Mouse (Mus musculus): ENCODE data around the gene Slc37a3. TPM values are rescaled to one million over a fixed set of nuclear protein-coding genes. Genes with fewer than 3 reads are reported as not detected.

Gene Slc37a3
- polyA plus RNA-seq, 1 experiment from 2014 or later = 69.3 TPM

DNA sequence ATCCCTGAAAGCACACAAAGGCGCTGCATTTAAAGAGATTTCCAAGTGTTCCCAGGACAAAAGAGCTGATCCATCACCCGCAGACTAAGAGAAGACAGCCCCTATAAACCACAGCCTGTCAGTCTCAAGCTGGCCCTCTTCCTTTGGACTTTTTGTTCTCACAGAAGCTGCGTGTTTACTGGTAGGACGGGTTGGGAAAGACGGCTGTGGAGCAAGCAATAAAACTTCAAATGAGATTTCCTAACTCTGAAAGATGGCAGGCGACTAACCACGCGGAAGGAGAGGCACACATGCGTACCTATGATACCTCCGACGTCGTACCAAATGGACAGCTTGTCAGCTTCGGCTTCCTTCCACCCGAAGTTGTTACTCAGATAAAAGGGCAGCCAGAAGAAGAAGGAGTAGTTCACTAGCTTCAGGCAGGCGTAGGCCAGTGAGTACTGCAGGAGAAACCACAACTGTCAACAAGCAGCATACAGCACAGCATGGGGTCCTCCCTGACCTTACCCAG lies 30.4 kb downstream of the Slc37a3 start:
- H3K27ac ChIP-seq (replicated peaks; ENCODE audit: low read depth, low read length) = peak overlapping the region; percentile 14
- no peak overlapping the region for H3K4me2 ChIP-seq (ENCODE audit: low read length)
- H3K9ac ChIP-seq (replicated peaks; ENCODE audit: low read length) = no peak overlapping the region
- H3K27me3 ChIP-seq (ENCODE audit: control insufficient read depth, insufficient read depth, low read length) = no peaks in the 10 kb centered on the region
- WGBS = 7% methylated on average over 15 of the region's 15 CpGs
- peaks cover 49% of the 10 kb centered on the region for H3K36me3 ChIP-seq (ENCODE audit: control insufficient read depth, insufficient read depth, low read length)
- DNase-seq = peak; percentile 57
- H3K9me3 ChIP-seq (ENCODE audit: control insufficient read depth, low read length) = no peaks in the 10 kb centered on the region
- ATAC-seq (ENCODE audit: low FRiP score, low TSS enrichment) = no peak
- H3K4me3 ChIP-seq (replicated peaks; ENCODE audit: low read depth, low read length) = no peak overlapping the region
- peaks cover 28% of the 10 kb centered on the region; the same call in 1 of the 2 replicates for H3K4me1 ChIP-seq (ENCODE audit: control insufficient read depth, insufficient read depth, low read length)

DNA sequence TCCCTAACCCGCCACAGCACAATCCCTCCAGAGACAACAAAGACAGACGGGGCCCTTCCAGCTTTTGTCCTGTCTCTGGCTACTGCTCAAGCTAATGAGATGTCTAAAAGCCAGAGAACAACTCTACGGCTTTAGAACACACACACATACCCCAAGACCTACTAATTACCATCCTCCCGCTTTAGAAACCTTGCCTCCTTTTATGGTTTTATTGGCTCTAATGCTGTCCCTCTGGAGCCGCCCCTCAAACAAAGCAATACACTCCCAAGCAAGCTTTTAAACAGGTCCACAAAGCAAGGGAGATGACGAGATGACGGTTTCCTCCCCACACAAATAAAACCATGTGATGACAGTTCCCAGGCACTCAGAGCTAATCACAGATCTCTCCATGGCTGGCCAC lies 32.0 kb downstream of the Slc37a3 start:
- H3K4me2 ChIP-seq (ENCODE audit: low read length) = no peak overlapping the region
- ATAC-seq (ENCODE audit: low FRiP score, low TSS enrichment) (no peak), DNase-seq (peak; percentile 25)
- 11% methylated on average over 7 of the region's 7 CpGs for WGBS
- H3K4me3 ChIP-seq (replicated peaks; ENCODE audit: low read depth, low read length) = no peak overlapping the region
- no peak overlapping the region for H3K9ac ChIP-seq (replicated peaks; ENCODE audit: low read length)
- H3K27ac ChIP-seq (replicated peaks; ENCODE audit: low read depth, low read length) = no peak overlapping the region
- peaks cover 43% of the 10 kb centered on the region for H3K36me3 ChIP-seq (ENCODE audit: control insufficient read depth, insufficient read depth, low read length)
- peaks cover 28% of the 10 kb centered on the region; the same call in 1 of the 2 replicates for H3K4me1 ChIP-seq (ENCODE audit: control insufficient read depth, insufficient read depth, low read length)
- no peaks in the 10 kb centered on the region for H3K27me3 ChIP-seq (ENCODE audit: control insufficient read depth, insufficient read depth, low read length)
- no peaks in the 10 kb centered on the region for H3K9me3 ChIP-seq (ENCODE audit: control insufficient read depth, low read length)

DNA sequence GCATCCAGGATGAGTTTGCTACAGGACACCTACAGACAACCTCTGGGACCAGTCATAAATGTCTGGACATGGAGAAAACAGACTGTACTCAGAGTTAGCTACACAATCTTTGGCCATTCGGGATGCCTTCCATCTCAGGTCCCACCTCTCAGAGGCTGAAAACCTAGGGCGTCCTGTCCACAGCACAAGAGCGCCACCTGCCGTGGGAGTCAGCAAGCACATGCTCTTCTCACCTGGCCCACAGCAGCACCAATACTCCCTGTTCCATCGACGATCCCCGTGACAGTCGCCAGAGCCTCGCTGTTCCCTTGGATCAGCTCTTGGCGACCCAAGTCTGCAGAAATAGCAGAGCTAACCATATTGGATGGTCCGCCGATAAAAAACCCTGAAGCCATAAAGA lies 33.5 kb downstream of the Slc37a3 start:
- ATAC-seq (ENCODE audit: low FRiP score, low TSS enrichment) = peak; percentile 62; the same call in 1 of the 2 replicates
- Histone ChIP-seq H3K27me3 (ENCODE audit: control insufficient read depth, insufficient read depth, low read length) (no peaks in the 10 kb centered on the region), H3K36me3 (ENCODE audit: control insufficient read depth, insufficient read depth, low read length) (peaks cover 45% of the 10 kb centered on the region), H3K4me1 (ENCODE audit: control insufficient read depth, insufficient read depth, low read length) (peaks cover 28% of the 10 kb centered on the region; the same call in 1 of the 2 replicates), H3K4me2 (ENCODE audit: low read length) (no peak overlapping the region), H3K27ac (replicated peaks; ENCODE audit: low read depth, low read length) (no peak overlapping the region), H3K9me3 (ENCODE audit: control insufficient read depth, low read length) (no peaks in the 10 kb centered on the region), H3K4me3 (replicated peaks; ENCODE audit: low read depth, low read length) (no peak overlapping the region), H3K9ac (replicated peaks; ENCODE audit: low read length) (no peak overlapping the region)
- WGBS = 16% methylated on average over 12 of the region's 12 CpGs
- peak; percentile 90 for DNase-seq

DNA sequence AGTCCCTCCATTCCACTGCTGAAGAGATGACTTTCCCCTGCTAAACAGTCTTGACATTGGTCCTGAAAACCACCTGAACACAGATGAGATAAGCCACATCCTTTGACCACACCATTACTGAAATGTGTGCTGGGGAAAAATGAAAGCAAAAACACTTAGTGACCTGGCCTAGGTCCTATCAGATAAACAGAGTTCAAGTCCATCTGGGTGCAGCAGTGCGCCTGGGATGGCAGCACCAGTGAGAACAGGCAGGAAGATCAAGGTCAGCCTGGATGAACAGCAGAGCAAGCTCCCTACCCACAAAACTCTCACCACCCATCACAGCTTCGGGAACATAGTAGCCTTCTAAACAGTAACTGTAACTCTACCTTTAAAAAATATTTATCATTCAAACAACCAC lies 35.7 kb downstream of the Slc37a3 start:
- WGBS = 92% methylated on average over 2 of the region's 2 CpGs
- H3K9ac ChIP-seq (replicated peaks; ENCODE audit: low read length) = no peak overlapping the region
- H3K27ac ChIP-seq (replicated peaks; ENCODE audit: low read depth, low read length) = no peak overlapping the region
- ATAC-seq (ENCODE audit: low FRiP score, low TSS enrichment) (no peak), DNase-seq (no peak)
- H3K4me2 ChIP-seq (ENCODE audit: low read length) = no peak overlapping the region
- peaks cover 15% of the 10 kb centered on the region; the same call in 1 of the 2 replicates for H3K4me1 ChIP-seq (ENCODE audit: control insufficient read depth, insufficient read depth, low read length)
- peaks cover 62% of the 10 kb centered on the region for H3K36me3 ChIP-seq (ENCODE audit: control insufficient read depth, insufficient read depth, low read length)
- H3K9me3 ChIP-seq (ENCODE audit: control insufficient read depth, low read length) = no peaks in the 10 kb centered on the region
- H3K4me3 ChIP-seq (replicated peaks; ENCODE audit: low read depth, low read length) = no peak overlapping the region
- no peaks in the 10 kb centered on the region for H3K27me3 ChIP-seq (ENCODE audit: control insufficient read depth, insufficient read depth, low read length)

DNA sequence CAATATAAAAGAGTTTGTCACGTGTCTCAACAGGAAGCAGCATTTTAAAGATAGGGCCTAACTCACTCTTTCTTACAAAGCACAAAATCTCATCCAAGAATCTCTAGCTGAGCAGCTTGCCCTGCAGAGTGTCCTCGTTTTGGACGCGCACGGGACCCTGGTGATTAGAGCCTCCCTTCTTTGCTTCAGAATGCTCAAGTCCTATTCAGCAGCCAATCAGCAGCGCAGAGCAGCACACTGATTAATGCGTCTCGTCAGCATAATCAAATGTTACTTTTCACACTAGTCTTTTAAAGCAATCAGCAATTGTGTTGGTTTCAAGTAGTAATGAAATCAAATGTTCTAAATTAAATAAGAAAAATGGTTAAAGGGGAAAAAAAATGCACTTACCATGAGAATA lies 39.1 kb downstream of the Slc37a3 start:
- Histone ChIP-seq H3K36me3 (ENCODE audit: control insufficient read depth, insufficient read depth, low read length) (peaks cover 75% of the 10 kb centered on the region), H3K4me1 (ENCODE audit: control insufficient read depth, insufficient read depth, low read length) (no peaks in the 10 kb centered on the region), H3K9me3 (ENCODE audit: control insufficient read depth, low read length) (no peaks in the 10 kb centered on the region), H3K27ac (replicated peaks; ENCODE audit: low read depth, low read length) (no peak overlapping the region), H3K4me3 (replicated peaks; ENCODE audit: low read depth, low read length) (no peak overlapping the region), H3K4me2 (ENCODE audit: low read length) (no peak overlapping the region), H3K27me3 (ENCODE audit: control insufficient read depth, insufficient read depth, low read length) (no peaks in the 10 kb centered on the region), H3K9ac (replicated peaks; ENCODE audit: low read length) (no peak overlapping the region)
- DNase-seq (no peak), ATAC-seq (ENCODE audit: low FRiP score, low TSS enrichment) (no peak)
- 89% methylated on average over 8 of the region's 8 CpGs for WGBS

DNA sequence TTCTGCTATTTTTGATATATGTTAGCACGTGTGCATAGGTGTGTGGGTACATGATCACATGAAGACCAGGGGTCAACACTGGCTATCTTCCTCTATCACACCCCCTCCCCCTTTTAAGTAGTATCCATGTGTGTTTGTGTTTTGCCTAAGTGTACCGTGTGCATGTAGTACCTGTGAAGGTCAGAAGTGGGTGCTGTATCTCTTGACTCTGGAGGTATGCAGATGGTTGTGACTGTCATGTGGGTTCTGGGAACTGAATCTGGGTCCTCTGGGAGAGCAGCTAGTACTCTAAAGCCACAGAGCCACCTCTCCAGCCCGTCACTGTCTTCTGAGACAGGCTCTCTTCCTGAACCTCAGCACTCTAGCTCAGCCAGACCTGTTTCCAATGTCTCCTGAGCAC lies 42.6 kb downstream of the Slc37a3 start:
- H3K36me3 ChIP-seq (ENCODE audit: control insufficient read depth, insufficient read depth, low read length) = peaks cover 61% of the 10 kb centered on the region
- WGBS = 93% methylated on average over 3 of the region's 3 CpGs
- H3K4me3 ChIP-seq (replicated peaks; ENCODE audit: low read depth, low read length) = no peak overlapping the region
- ATAC-seq (ENCODE audit: low FRiP score, low TSS enrichment) (no peak), DNase-seq (no peak)
- no peaks in the 10 kb centered on the region for H3K4me1 ChIP-seq (ENCODE audit: control insufficient read depth, insufficient read depth, low read length)
- H3K27ac ChIP-seq (replicated peaks; ENCODE audit: low read depth, low read length) = no peak overlapping the region
- no peak overlapping the region for H3K9ac ChIP-seq (replicated peaks; ENCODE audit: low read length)
- H3K27me3 ChIP-seq (ENCODE audit: control insufficient read depth, insufficient read depth, low read length) = no peaks in the 10 kb centered on the region
- no peak overlapping the region for H3K4me2 ChIP-seq (ENCODE audit: low read length)
- H3K9me3 ChIP-seq (ENCODE audit: control insufficient read depth, low read length) = no peaks in the 10 kb centered on the region

DNA sequence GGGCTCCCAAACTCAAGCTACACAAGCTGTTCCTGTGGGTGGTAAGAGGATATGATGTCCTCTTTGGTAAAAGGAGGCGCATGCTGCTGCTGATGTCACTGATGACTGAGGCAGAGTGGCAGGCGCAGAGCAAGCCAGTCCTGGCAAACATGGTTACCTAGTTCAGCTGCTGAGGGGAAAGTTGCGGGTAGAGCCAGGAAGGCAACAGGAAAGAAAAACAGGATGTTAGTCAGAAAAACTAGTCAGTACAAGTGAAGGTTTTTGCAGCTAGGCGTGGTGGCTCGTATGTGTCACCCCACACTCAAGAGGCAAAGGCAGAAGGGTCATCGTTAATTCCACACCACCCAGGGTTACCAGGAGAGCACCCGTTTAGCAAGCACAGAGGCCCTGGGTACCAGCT lies 43.3 kb downstream of the Slc37a3 start:
- WGBS = 97% methylated on average over 7 of the region's 7 CpGs
- Histone ChIP-seq H3K4me3 (replicated peaks; ENCODE audit: low read depth, low read length) (no peak overlapping the region), H3K4me1 (ENCODE audit: control insufficient read depth, insufficient read depth, low read length) (no peaks in the 10 kb centered on the region), H3K27me3 (ENCODE audit: control insufficient read depth, insufficient read depth, low read length) (no peaks in the 10 kb centered on the region), H3K27ac (replicated peaks; ENCODE audit: low read depth, low read length) (no peak overlapping the region), H3K4me2 (ENCODE audit: low read length) (no peak overlapping the region), H3K36me3 (ENCODE audit: control insufficient read depth, insufficient read depth, low read length) (peaks cover 57% of the 10 kb centered on the region), H3K9ac (replicated peaks; ENCODE audit: low read length) (no peak overlapping the region), H3K9me3 (ENCODE audit: control insufficient read depth, low read length) (no peaks in the 10 kb centered on the region)
- DNase-seq = no peak
- no peak for ATAC-seq (ENCODE audit: low FRiP score, low TSS enrichment)

DNA sequence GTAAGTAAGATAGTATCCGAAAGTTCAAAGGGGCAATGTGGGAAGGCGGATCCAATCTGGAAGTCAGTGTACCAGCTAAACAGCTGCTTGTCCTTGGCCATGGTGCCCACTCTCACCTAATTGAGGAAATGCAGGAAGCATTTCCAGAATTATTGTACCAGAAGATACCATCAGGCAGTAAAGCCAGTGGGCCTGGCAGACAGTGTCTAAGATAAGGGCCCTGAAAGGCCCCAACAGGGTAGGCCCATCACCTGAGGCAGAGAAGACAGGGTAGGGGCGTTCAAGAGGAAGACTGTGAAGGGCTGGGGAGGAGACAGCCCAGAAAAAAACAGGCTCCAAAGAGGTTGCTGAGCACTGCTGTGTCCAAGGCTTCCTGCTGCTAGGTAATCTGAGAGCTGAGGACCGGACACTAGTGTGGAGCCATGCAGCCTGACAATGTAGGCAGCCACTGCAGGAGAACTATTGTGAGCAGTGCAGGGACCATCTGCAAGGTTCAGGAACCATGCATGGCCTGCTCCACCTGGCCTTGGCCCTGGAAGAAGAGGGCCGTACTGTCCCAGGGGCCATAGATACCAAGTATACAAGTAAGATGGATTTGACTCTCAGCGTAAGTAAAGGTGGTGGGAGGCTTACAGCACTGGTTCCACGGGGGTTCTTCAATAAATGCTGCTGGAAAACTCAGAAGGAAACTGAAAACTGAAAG lies 45.3 kb downstream of the Slc37a3 start:
- peaks cover 40% of the 10 kb centered on the region for H3K36me3 ChIP-seq (ENCODE audit: control insufficient read depth, insufficient read depth, low read length)
- WGBS = 82% methylated on average over 7 of the region's 7 CpGs
- no peaks in the 10 kb centered on the region for H3K4me1 ChIP-seq (ENCODE audit: control insufficient read depth, insufficient read depth, low read length)
- no peak overlapping the region for H3K27ac ChIP-seq (replicated peaks; ENCODE audit: low read depth, low read length)
- ATAC-seq (ENCODE audit: low FRiP score, low TSS enrichment) (no peak), DNase-seq (no peak)
- H3K27me3 ChIP-seq (ENCODE audit: control insufficient read depth, insufficient read depth, low read length) = no peaks in the 10 kb centered on the region
- H3K9ac ChIP-seq (replicated peaks; ENCODE audit: low read length) = no peak overlapping the region
- no peak overlapping the region for H3K4me2 ChIP-seq (ENCODE audit: low read length)
- no peak overlapping the region for H3K4me3 ChIP-seq (replicated peaks; ENCODE audit: low read depth, low read length)
- H3K9me3 ChIP-seq (ENCODE audit: control insufficient read depth, low read length) = no peaks in the 10 kb centered on the region

DNA sequence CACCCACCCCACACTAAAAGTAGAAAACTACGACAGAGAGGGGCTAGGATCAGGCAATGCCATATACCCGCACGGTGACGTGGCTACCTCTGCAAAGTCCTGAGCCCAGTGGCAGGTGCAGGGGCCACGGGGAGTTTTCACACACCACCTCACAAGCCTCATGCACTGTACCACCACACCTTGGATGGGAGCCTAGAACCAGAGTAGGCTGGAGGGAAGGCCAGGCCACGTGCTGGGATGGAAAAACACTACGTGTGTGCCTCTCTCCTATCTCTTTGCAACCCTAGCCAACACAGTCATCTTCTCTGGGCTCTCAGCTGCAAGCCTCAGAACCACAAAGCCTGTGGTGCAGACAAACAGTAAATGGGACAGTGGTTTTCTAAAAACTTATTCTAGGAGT lies 46.5 kb downstream of the Slc37a3 start:
- no peak overlapping the region for H3K27ac ChIP-seq (replicated peaks; ENCODE audit: low read depth, low read length)
- H3K36me3 ChIP-seq (ENCODE audit: control insufficient read depth, insufficient read depth, low read length) = peaks cover 29% of the 10 kb centered on the region
- no peak overlapping the region for H3K4me3 ChIP-seq (replicated peaks; ENCODE audit: low read depth, low read length)
- H3K9ac ChIP-seq (replicated peaks; ENCODE audit: low read length) = no peak overlapping the region
- ATAC-seq (ENCODE audit: low FRiP score, low TSS enrichment) (no peak), DNase-seq (no peak)
- no peaks in the 10 kb centered on the region for H3K4me1 ChIP-seq (ENCODE audit: control insufficient read depth, insufficient read depth, low read length)
- no peaks in the 10 kb centered on the region for H3K27me3 ChIP-seq (ENCODE audit: control insufficient read depth, insufficient read depth, low read length)
- H3K9me3 ChIP-seq (ENCODE audit: control insufficient read depth, low read length) = no peaks in the 10 kb centered on the region
- WGBS = 95% methylated on average over 7 of the region's 7 CpGs
- no peak overlapping the region for H3K4me2 ChIP-seq (ENCODE audit: low read length)
